Mouse (Mus musculus) cerebellum, adult 9-11 months (tissue): ENCODE measurements at regions not wholly inside any gene's neighbourhood (a gene's known extent, or its start where the extent isn't known, plus 50 kb on each side); places are given as distances from the start of the nearest gene placed in this dataset.

ENCODE experiments used
- DNase-seq: peaks from one replicate; pipeline ENCODE4 v3.0.0; 2022

DNA sequence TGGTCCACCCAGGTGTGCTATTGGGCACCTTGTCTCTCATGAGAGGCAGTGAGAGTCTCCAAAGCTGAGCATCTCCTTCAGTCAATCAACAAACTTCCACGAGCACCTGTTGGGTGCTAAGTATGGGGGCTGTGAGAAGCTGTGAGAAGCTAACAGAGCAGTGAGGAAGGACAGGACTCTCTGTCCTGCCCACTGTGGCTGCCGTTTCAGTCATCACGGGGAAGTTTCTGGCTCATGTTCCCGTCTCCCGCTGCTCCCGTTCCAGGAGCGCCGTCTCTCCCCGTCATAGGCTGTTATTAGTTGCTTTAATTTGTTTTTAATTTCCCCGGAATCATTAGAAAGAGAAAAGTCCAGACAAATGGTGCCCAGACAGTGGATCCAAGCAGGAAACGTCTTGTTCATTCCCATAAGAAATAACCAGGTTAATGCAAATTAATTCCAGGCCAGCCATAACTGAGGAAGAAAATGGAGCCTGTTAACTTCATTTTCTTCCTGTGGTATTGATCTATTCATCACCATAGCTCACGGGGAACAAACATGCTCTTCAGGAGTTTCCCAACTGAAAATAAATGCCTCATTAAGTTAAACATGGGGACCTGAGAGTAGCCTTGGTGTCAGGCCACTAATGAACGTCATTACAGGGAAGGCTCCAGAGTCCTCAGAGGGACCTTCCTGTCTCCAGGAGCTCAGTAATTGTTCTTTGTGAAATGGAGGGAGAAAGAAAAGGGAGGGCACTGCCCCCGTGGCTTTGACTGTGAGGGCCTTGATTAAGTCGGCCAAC lies 70.3 kb downstream of the Matn1 start:
- DNase-seq: no peak

DNA sequence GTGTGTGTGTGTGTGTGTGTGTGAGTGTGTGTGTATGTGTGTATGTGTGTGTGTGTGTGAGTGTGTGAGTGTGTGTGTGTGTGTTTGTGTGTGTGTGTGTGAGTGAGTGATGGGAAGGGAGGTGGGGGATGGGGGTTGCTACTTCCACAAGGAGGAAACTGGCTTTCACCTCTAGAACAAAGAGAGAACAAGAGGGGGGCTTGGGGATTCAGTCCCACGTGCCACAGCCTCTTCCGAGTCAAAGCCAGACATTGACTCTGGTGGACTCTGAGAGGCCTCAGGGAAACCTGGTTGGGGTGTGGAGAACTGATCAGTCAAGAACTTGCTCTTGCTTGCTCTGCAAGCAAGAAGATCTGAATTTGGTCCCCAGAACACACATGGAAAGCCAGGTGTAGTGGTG lies 71.0 kb downstream of the Matn1 start:
- DNase-seq: no peak

GRCm38 (mm10) chr4:131023601-131024000 lies 79.4 kb downstream of the Matn1 start:
- no peak for DNase-seq

- DNase-seq: no peak
These were observed 92.1 kb downstream of the Matn1 start for GRCm38 (mm10) chr4:131036292-131036691.

GRCm38 (mm10) chr4:131037179-131037578 lies 93.0 kb downstream of the Matn1 start:
- no peak for DNase-seq

GRCm38 (mm10) chr4:131039686-131040085 lies 95.5 kb downstream of the Matn1 start:
- peak; percentile 39 for DNase-seq

GRCm38 (mm10) chr4:131041210-131041609 lies 97.0 kb downstream of the Matn1 start:
- DNase-seq: no peak

DNA sequence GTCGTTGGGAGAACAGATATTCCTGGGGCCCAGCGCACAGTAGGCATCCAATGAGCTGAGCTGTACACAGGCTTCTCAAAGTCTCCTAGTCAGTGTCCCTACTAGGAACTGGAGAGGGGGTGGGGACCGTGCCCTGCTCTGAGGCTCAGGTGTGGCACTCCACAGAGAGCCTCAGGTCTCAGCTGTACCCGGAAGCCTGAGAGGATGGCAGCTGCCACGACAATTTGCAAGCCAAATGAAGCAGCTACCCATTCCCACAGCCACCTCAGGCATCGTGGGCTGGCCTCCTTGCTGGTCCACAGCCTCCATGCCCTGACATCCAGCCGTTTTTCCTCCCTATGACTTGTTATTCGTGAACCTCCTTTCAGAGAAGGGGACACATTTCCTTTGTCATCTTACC lies 101.9 kb downstream of the Matn1 start:
- peak; percentile 42 for DNase-seq

DNA sequence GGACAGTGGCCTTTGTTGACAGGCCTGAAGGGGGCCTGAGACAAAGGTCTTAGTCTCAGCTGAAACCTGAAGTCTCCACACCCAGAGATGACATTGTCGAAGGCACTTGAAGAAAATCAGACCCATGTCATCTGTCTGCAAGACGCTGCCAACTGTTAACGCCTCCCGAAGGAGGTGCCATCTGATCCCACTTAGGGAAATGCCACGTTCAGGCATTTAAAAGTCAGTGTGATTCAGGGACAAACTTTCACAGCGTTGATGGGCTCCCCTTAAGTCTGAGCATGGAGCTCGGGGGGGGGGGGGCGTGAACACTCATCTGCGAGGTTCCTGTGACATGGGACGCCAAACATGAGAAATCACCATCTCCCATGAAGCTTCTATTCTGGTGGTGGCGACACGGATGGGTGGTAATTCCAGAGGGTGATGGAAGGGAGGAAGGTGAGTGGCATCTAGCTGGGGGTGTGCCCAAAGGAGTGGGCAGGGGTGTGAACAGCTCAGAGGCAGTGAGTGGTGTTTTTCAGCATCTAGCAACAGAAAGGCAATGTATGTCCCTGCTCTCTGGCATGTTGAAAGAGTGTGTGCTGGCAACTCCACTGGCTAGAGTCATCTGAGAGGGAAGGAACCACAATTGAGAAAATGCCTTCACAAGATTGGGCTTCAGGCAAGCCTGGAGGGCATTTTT lies 102.9 kb downstream of the Matn1 start:
- no peak for DNase-seq

- DNase-seq: no peak
These were observed 112.1 kb downstream of the Matn1 start for GRCm38 (mm10) chr4:131056293-131056692.

- DNase-seq: peak; percentile 42
These were observed 115.4 kb downstream of the Matn1 start for GRCm38 (mm10) chr4:131059572-131059971.

- DNase-seq: no peak
These were observed 116.1 kb downstream of the Matn1 start for GRCm38 (mm10) chr4:131060191-131060680.

- no peak for DNase-seq
These were observed 116.5 kb downstream of the Matn1 start for GRCm38 (mm10) chr4:131060706-131061105.

DNA sequence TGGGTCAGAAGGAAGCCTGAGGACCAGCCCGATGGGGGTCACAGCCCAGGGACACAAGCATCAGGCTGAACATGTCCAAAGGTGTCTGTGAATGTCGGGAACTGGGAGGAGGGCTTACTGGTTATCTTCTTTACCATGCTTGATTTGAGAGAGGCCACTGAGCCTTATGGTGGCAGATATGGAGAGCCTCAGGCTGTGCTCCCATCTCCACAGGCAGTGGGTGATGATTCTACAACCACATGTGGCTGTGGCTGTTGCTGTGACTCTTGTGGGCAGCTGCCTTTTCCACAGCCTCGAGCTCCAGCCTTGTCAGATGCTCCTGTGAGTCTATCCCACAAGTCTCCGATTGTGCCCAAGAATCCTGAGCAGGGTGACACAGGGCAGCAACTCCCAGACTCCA lies 118.4 kb downstream of the Matn1 start:
- DNase-seq: no peak

- no peak for DNase-seq
These were observed 122.2 kb downstream of the Matn1 start for GRCm38 (mm10) chr4:131066186-131066939.

GRCm38 (mm10) chr4:131070566-131070965 lies 126.4 kb downstream of the Matn1 start:
- no peak for DNase-seq

DNA sequence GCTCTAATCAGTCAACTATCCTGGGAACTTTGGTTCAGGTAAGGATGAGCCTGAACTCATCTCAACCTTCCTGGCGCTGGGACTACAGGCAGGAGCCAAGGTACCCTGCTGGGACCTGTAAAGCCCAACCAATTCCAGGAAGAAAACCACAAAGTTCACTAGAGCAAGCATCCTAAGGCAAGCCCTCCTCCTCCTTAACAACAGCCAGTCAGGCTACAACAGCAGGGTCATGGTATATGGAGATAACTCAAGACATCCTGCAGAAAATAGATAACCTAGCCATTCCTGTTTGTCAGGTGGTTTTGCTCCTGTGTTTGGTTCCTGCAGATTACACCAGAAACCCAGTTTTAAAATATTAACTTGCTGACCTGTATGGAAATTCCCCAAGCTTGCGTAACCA lies 128.4 kb downstream of the Matn1 start:
- no peak for DNase-seq

DNA sequence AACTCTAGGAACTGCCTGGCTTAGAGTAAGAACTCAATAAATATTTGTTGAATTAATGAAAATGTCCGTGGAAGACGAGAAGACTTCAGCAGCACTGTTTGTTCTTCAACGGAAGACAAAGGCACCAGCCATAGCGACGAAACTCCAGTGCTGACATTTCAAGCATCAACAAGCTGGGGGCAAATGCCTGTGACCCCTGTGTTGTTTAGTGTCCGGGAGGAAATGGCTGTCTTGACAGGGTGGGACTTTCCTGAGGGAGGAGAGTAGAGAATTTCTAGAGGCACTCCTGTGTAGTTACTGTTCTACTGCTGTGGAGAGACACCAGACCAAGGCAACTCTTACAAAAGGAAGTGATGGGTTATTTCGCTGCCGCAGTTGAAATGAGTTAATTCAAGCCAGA lies 129.2 kb downstream of the Matn1 start:
- DNase-seq: no peak

- DNase-seq: no peak
These were observed 131.2 kb downstream of the Matn1 start for GRCm38 (mm10) chr4:131075326-131075932.

DNA sequence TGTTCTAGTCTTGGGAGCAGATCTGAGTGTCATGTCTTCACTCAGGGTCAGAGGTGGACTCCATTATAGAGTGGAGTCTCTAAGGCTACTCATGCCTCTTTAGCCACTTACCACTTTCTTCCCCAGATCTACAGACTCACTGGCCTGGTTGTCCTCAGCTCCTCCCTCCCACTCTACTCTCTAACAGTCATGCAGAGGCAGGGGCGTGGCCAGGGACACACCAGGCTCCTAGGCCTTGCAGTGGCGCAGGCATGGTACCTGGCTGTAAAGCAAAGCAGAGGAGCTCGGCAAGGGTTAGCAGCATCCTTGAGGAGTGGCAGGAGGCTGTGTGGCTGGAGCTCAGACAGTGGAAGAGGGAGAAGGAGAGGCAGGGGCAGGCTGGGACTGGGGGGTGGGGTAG lies 132.4 kb downstream of the Matn1 start:
- DNase-seq: no peak

GRCm38 (mm10) chr4:131080113-131080512 lies 135.9 kb downstream of the Matn1 start:
- DNase-seq: no peak

DNA sequence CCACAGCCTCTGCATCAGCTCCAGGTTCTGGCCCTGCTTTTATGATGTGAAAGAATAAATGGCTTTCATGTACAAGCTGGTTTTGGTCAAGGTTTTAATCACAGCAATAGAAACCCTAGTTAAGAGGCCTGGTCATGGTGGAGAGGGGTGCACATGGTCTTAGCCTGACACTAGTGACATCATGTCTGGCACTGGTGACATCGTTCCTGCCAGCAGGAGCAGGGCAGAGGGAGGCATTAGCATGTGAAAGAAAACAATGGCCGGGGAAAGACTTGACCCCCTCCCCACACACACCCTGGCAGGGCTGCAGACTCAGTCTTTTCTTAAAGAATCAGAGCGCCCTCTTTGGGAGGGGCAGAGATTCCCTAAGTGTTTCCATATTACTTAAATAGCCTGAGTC lies 139.2 kb downstream of the Matn1 start:
- DNase-seq: no peak

DNA sequence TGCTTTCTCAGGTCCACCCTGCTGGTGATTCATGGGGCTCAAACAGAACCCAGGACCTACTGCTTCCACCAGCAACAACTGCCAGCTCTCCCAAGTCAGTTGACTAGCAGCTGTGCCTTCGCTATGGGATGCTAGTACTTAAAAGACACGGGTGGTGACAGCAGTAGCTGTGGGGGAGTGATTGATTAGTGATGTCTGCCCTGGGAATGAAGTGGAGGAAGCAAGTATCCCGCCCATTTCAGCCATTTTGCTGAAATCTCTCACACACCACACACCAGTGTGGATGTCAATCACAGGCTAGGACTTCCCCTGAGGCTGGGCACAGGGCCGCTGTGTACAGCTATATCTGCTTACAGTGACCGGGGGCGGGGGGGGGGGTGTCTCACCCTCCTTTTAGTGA lies 153.2 kb downstream of the Matn1 start:
- no peak for DNase-seq
